Mouse (Mus musculus) liver, embryonic 11.5 days (tissue): ENCODE data around the gene Pde3b. TPM values are rescaled to one million over a fixed set of nuclear protein-coding genes. Genes with fewer than 3 reads are reported as not detected.

Source experiments
- ATAC-seq: fragments of 200-750 bp; cut with Nextera tagmentation; replicated peaks from 2 replicates; pipeline ENCODE4 v1.8.0; 2017; ENCODE audit warnings: moderate number of reproducible peaks, mild to moderate bottlenecking, moderate TSS enrichment, moderate library complexity; ENCODE audit not compliant: low FRiP score
- DNase-seq: peaks from one replicate; pipeline ENCODE4 v3.0.0-alpha.2; 2017; ENCODE audit warnings: low spot score
- H3K27ac ChIP-seq: fragments of 300-500 bp; sonication (generic); 2 replicates; pipeline ENCODE4 v1.5.1; 2014; ENCODE audit warnings: mild to moderate bottlenecking, low read depth, low read length, control low read depth
- H3K27me3 ChIP-seq: fragments of 300-500 bp; sonication (generic); replicated peaks from 2 replicates; pipeline ENCODE4 v1.6.1; 2014; ENCODE audit warnings: low read length, mixed read lengths; ENCODE audit not compliant: control insufficient read depth, insufficient read depth
- H3K36me3 ChIP-seq: fragments of 300-500 bp; sonication (generic); 2 replicates; pipeline ENCODE4 v1.6.1; 2014; ENCODE audit warnings: mild to moderate bottlenecking, low read length, moderate library complexity, mixed read lengths; ENCODE audit not compliant: control insufficient read depth, insufficient read depth
- H3K4me1 ChIP-seq: fragments of 300-500 bp; sonication (generic); replicated peaks from 2 replicates; pipeline ENCODE4 v1.6.1; 2014; ENCODE audit warnings: low read length, mixed read lengths; ENCODE audit not compliant: control insufficient read depth, insufficient read depth
- H3K4me2 ChIP-seq: fragments of 300-500 bp; sonication (generic); 2 replicates; pipeline ENCODE4 v1.6.1; 2014; ENCODE audit warnings: mild to moderate bottlenecking, control low read depth, moderate library complexity
- H3K4me3 ChIP-seq: fragments of 300-500 bp; sonication (generic); 2 replicates; pipeline ENCODE4 v1.5.1; 2014; ENCODE audit warnings: low read depth, low read length, control low read depth
- H3K9ac ChIP-seq: fragments of 300-500 bp; sonication (generic); 2 replicates; pipeline ENCODE4 v1.6.1; 2014; ENCODE audit warnings: low read depth, low read length, control low read depth
- H3K9me3 ChIP-seq: fragments of 300-500 bp; sonication (generic); 2 replicates; pipeline ENCODE4 v1.6.1; 2016; ENCODE audit warnings: low read length, inconsistent platforms, mixed read lengths; ENCODE audit not compliant: control insufficient read depth
- WGBS: fragments of 180-500 bp; shearing (Covaris S2); extraction: QIAGEN DNeasy Blood & Tissue Kit; methylation state at CpG from one replicate; pipeline ENCODE4 v1.1.7; 2014; 5-methylcytosine and 5-hydroxymethylcytosine counted together
- polyA plus RNA-seq: library from polyadenylated mRNA; unstranded; fragments of >200 nt; fragmentation: Nextera tagmentation; extraction: Ambion mirVana; gene quantifications from 2 replicates; pipeline ENCODE4 v1.2.1, GENCODE M21; 2014

The Pde3b gene
- polyA plus RNA-seq, 1 experiment from 2014 or later: 6.2 TPM

GRCm38 (mm10) chr7:114576931-114577330 is 161.8 kb downstream of the Pde3b start:
- Histone ChIP-seq H3K4me3 (no peak overlapping the region), H3K9me3 (no peaks in the 10 kb centered on the region), H3K4me2 (no peak overlapping the region), H3K4me1 (no peaks in the 10 kb centered on the region), H3K27ac (no peak overlapping the region), H3K27me3 (no peaks in the 10 kb centered on the region; the same call in 1 of the 2 replicates), H3K9ac (no peak overlapping the region), H3K36me3 (no peaks in the 10 kb centered on the region)
- ATAC-seq (no peak), DNase-seq (no peak)
- WGBS: 59% methylated on average over 3 of the region's 3 CpGs

DNA sequence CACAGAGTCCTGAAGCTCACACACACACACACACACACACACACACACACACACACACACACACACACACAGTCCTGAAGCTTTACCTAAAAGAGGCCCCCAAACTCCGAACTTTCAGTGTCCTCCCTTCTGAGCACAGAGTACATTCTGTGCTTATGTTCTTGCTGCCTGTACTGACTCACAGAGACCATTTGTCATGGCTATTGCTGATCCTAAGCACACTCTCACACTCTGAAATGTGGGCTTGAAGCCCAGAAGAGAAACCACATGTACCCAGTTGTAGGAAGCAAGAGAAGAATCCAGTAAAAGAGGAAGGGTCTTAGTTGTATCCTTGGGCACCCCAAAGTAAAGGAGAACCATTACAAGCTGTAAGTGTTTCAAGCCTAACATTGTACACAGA is 162.6 kb downstream of the Pde3b start:
- H3K27me3 ChIP-seq: no peaks in the 10 kb centered on the region; the same call in 1 of the 2 replicates
- H3K4me2 ChIP-seq: no peak overlapping the region
- H3K4me1 ChIP-seq: no peaks in the 10 kb centered on the region
- no peak overlapping the region for H3K4me3 ChIP-seq
- no peak overlapping the region for H3K9ac ChIP-seq
- H3K9me3 ChIP-seq: no peaks in the 10 kb centered on the region
- no peak for DNase-seq
- ATAC-seq: no peak
- H3K36me3 ChIP-seq: no peaks in the 10 kb centered on the region
- no peak overlapping the region for H3K27ac ChIP-seq
- 76% methylated on average over 1 of the region's 1 CpGs for WGBS

DNA sequence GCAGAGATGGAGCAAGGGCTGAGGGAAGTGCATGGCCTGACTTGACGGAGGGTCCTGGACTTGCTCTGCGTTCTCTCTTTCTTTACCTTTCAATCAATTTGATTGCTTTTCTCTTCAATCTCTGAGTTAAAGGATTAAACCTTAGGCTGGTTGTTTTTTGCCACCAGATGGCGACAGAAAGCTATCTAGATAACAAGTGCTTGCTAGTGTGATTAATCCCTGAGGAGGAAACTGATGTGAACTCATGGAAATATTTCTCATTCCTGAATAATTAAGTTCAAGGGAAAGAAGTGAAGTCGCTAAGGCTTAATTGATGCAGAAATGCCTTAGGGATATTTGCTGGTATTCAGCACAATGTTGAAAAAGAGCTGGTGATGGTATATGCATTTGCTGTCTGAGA is 165.3 kb downstream of the Pde3b start:
- H3K9ac ChIP-seq: no peak overlapping the region
- no peak for DNase-seq
- H3K27me3 ChIP-seq: no peaks in the 10 kb centered on the region; the same call in 1 of the 2 replicates
- no peak for ATAC-seq
- no peaks in the 10 kb centered on the region for H3K36me3 ChIP-seq
- no peak overlapping the region for H3K4me2 ChIP-seq
- 13% methylated on average over 4 of the region's 4 CpGs for WGBS
- H3K9me3 ChIP-seq: no peaks in the 10 kb centered on the region
- no peak overlapping the region for H3K4me3 ChIP-seq
- H3K4me1 ChIP-seq: no peaks in the 10 kb centered on the region
- H3K27ac ChIP-seq: no peak overlapping the region

- H3K4me1 ChIP-seq: no peaks in the 10 kb centered on the region
- no peak overlapping the region for H3K4me3 ChIP-seq
- DNase-seq (no peak), ATAC-seq (no peak)
- H3K9me3 ChIP-seq: no peaks in the 10 kb centered on the region
- 83% methylated on average over 5 of the region's 5 CpGs for WGBS
- H3K36me3 ChIP-seq: no peaks in the 10 kb centered on the region
- no peak overlapping the region for H3K27ac ChIP-seq
- H3K27me3 ChIP-seq: no peaks in the 10 kb centered on the region; the same call in 1 of the 2 replicates
- no peak overlapping the region for H3K4me2 ChIP-seq
- H3K9ac ChIP-seq: no peak overlapping the region
Measured at GRCm38 (mm10) chr7:114581200-114581599, 166.1 kb downstream of the Pde3b start.

- no peak overlapping the region for H3K4me3 ChIP-seq
- H3K4me2 ChIP-seq: no peak overlapping the region
- no peak for DNase-seq
- no peaks in the 10 kb centered on the region for H3K4me1 ChIP-seq
- no peak for ATAC-seq
- H3K27ac ChIP-seq: no peak overlapping the region
- WGBS: 47% methylated on average over 2 of the region's 2 CpGs
- no peak overlapping the region for H3K9ac ChIP-seq
- H3K27me3 ChIP-seq: no peaks in the 10 kb centered on the region; the same call in 1 of the 2 replicates
- H3K36me3 ChIP-seq: no peaks in the 10 kb centered on the region
- H3K9me3 ChIP-seq: no peaks in the 10 kb centered on the region
Measured at GRCm38 (mm10) chr7:114582441-114582840, 167.4 kb downstream of the Pde3b start.

Other genes starting within 250 kb of the Pde3b start
- 102 and 117 TPM in 2 replicates for gene Copb1, start 160.6 kb upstream of the Pde3b start, polyA plus RNA-seq
- gene Psma1, start 139.2 kb upstream of the Pde3b start, polyA plus RNA-seq: 457 and 496 TPM in 2 replicates
- gene Cyp2r1, start 147.7 kb downstream of the Pde3b start, polyA plus RNA-seq: 0.80 and 1.2 TPM in 2 replicates
- gene Calca, start 221.1 kb downstream of the Pde3b start, polyA plus RNA-seq: 0.35 and 1.4 TPM in 2 replicates